Mouse (Mus musculus) megakaryocyte, embryonic 14.5 days (primary cell): ENCODE measurements around the gene Rnf167.

Experiments used
- FLI1 ChIP-seq: IDR thresholded peaks from 2 replicates; pipeline ENCODE4 v1.6.1; 2012; ENCODE audit warnings: low read length, inconsistent platforms, mixed read lengths
- GATA1 ChIP-seq: IDR thresholded peaks from 3 replicates; pipeline ENCODE4 v1.6.1; 2012; ENCODE audit warnings: mixed read lengths, low read length, inconsistent platforms, borderline replicate concordance

GRCm38 (mm10) chr11:70683640-70684039 lies 36.6 kb downstream of the Rnf167 start:
- TF ChIP-seq GATA1, result no peak
- no peak for TF ChIP-seq FLI1
